Mouse (Mus musculus) midbrain, embryonic 13.5 days (tissue): ENCODE data around the gene Rps28. TPM values are rescaled to one million over a fixed set of nuclear protein-coding genes. Genes with fewer than 3 reads are reported as not detected.

Source experiments
- ATAC-seq: fragments of 200-750 bp; cut with Nextera tagmentation; 2 replicates; pipeline ENCODE4 v1.8.0; 2017; ENCODE audit warnings: mild to moderate bottlenecking, moderate TSS enrichment, moderate library complexity
- H3K27ac ChIP-seq: fragments of 300-500 bp; sonication (generic); 2 replicates; pipeline ENCODE4 v1.5.1; 2015; ENCODE audit warnings: inconsistent platforms, mild to moderate bottlenecking, moderate library complexity
- H3K27me3 ChIP-seq: fragments of 300-500 bp; sonication (generic); 2 replicates; pipeline ENCODE4 v1.6.1; 2015; ENCODE audit warnings: mild to moderate bottlenecking, inconsistent platforms
- H3K36me3 ChIP-seq: fragments of 300-500 bp; sonication (generic); 2 replicates; pipeline ENCODE4 v1.6.1; 2015; ENCODE audit warnings: mild to moderate bottlenecking, inconsistent platforms
- H3K4me1 ChIP-seq: fragments of 300-500 bp; sonication (generic); replicated peaks from 2 replicates; pipeline ENCODE4 v1.6.1; 2015; ENCODE audit warnings: inconsistent platforms
- H3K4me2 ChIP-seq: fragments of 300-500 bp; sonication (generic); replicated peaks from 2 replicates; pipeline ENCODE4 v1.6.1; 2015; ENCODE audit warnings: moderate library complexity, mild to moderate bottlenecking, inconsistent platforms
- H3K4me3 ChIP-seq: fragments of 300-500 bp; sonication (generic); replicated peaks from 2 replicates; pipeline ENCODE4 v1.5.1; 2015; ENCODE audit warnings: mild to moderate bottlenecking, inconsistent platforms
- H3K9ac ChIP-seq: fragments of 300-500 bp; sonication (generic); replicated peaks from 2 replicates; pipeline ENCODE4 v1.6.1; 2015; ENCODE audit warnings: mild to moderate bottlenecking, inconsistent platforms
- H3K9me3 ChIP-seq: fragments of 300-500 bp; sonication (generic); 2 replicates; pipeline ENCODE4 v1.6.1; 2016; ENCODE audit warnings: mild to moderate bottlenecking, inconsistent platforms
- WGBS: fragments of 180-500 bp; shearing (Covaris S2); methylation state at CpG from one replicate; pipeline ENCODE4 v1.1.7; 2015; 5-methylcytosine and 5-hydroxymethylcytosine counted together
- polyA plus RNA-seq: library from polyadenylated mRNA; unstranded; fragments of >200 nt; fragmentation: Nextera tagmentation; extraction: Ambion mirVana; gene quantifications from 2 replicates; pipeline ENCODE4 v1.2.1, GENCODE M21; 2015

Gene Rps28
- polyA plus RNA-seq, 1 experiment from 2014 or later = 704 TPM

- H3K36me3 ChIP-seq = no peaks in the 10 kb centered on the region
- 33% methylated on average over 4 of the region's 4 CpGs for WGBS
Measured at GRCm38 (mm10) chr17:33782067-33782466, 42.3 kb downstream of the Rps28 start.

GRCm38 (mm10) chr17:33781124-33781977, 43.0 kb downstream of the Rps28 start, which contains the start of gene Angptl4:
Gene Angptl4 (minus strand): TSS chr17:33781830.
- peak; percentile 84 for ATAC-seq
- 1% methylated on average over 50 of the region's 50 CpGs for WGBS
- H3K27ac ChIP-seq = 0 out of 2 replicates have a peak within 1 kb of the TSS, but pooled peaks have one; percentile 30

More at GRCm38 (mm10) chr17:33782067-33782466, 42.3 kb downstream of the Rps28 start:
- Histone ChIP-seq H3K4me2 (peak overlapping the region; percentile 90), H3K4me3 (peak overlapping the region; percentile 49), H3K27ac (no peak overlapping the region), H3K9me3 (no peaks in the 10 kb centered on the region), H3K27me3 (peaks cover 12% of the 10 kb centered on the region; the same call in 1 of the 2 replicates), H3K9ac (peak overlapping the region; percentile 67; the same call in 1 of the 2 replicates), H3K4me1 (peaks cover 22% of the 10 kb centered on the region)
- no peak for ATAC-seq

GRCm38 (mm10) chr17:33780431-33780830, 43.9 kb downstream of the Rps28 start:
- Histone ChIP-seq H3K4me3 (peak overlapping the region; percentile 49; the same call in 1 of the 2 replicates), H3K4me1 (peaks cover 22% of the 10 kb centered on the region), H3K9me3 (no peaks in the 10 kb centered on the region), H3K4me2 (peak overlapping the region; percentile 90), H3K27ac (no peak overlapping the region), H3K27me3 (peaks cover 12% of the 10 kb centered on the region; the same call in 1 of the 2 replicates), H3K9ac (0 out of 2 replicates have a peak overlapping the region, but pooled peaks have one; percentile 67), H3K36me3 (no peaks in the 10 kb centered on the region)
- 91% methylated on average over 5 of the region's 5 CpGs for WGBS
- no peak for ATAC-seq

More at GRCm38 (mm10) chr17:33781124-33781977, 43.0 kb downstream of the Rps28 start, which contains the start of gene Angptl4:
- H3K9ac ChIP-seq = peak within 1 kb of the TSS; percentile 67
- peaks cover 12% of the 10 kb centered on the region; the same call in 1 of the 2 replicates for H3K27me3 ChIP-seq
- H3K4me2 ChIP-seq = peak within 1 kb of the TSS; percentile 90
- peaks cover 22% of the 10 kb centered on the region for H3K4me1 ChIP-seq
- H3K9me3 ChIP-seq = no peaks in the 10 kb centered on the region
- H3K4me3 ChIP-seq = peak within 1 kb of the TSS; percentile 49
- H3K36me3 ChIP-seq = no peaks in the 10 kb centered on the region

GRCm38 (mm10) chr17:33779967-33780295, 44.4 kb downstream of the Rps28 start:
- WGBS = 95% methylated on average over 5 of the region's 5 CpGs
- no peak overlapping the region for H3K9ac ChIP-seq
- no peak overlapping the region for H3K27ac ChIP-seq
- peaks cover 12% of the 10 kb centered on the region; the same call in 1 of the 2 replicates for H3K27me3 ChIP-seq
- H3K4me3 ChIP-seq = no peak overlapping the region
- H3K4me1 ChIP-seq = peaks cover 22% of the 10 kb centered on the region
- H3K4me2 ChIP-seq = no peak overlapping the region
- H3K9me3 ChIP-seq = no peaks in the 10 kb centered on the region
- no peak for ATAC-seq
- no peaks in the 10 kb centered on the region for H3K36me3 ChIP-seq

- H3K4me2 ChIP-seq = no peak overlapping the region
- 64% methylated on average over 9 of the region's 9 CpGs for WGBS
- H3K9ac ChIP-seq = no peak overlapping the region
- no peak overlapping the region for H3K4me3 ChIP-seq
- peaks cover 12% of the 10 kb centered on the region; the same call in 1 of the 2 replicates for H3K27me3 ChIP-seq
- ATAC-seq = 0 out of 2 replicates have a peak, but pooled peaks have one; percentile 47
- H3K4me1 ChIP-seq = peaks cover 22% of the 10 kb centered on the region
- no peaks in the 10 kb centered on the region for H3K9me3 ChIP-seq
- H3K27ac ChIP-seq = no peak overlapping the region
- no peaks in the 10 kb centered on the region for H3K36me3 ChIP-seq
Measured at GRCm38 (mm10) chr17:33779271-33779966, 44.9 kb downstream of the Rps28 start.

- no peak overlapping the region for H3K4me3 ChIP-seq
- no peaks in the 10 kb centered on the region for H3K27me3 ChIP-seq
- no peak overlapping the region for H3K27ac ChIP-seq
- 93% methylated on average over 4 of the region's 4 CpGs for WGBS
- no peak overlapping the region for H3K9ac ChIP-seq
- H3K4me1 ChIP-seq = 0 out of 2 replicates have a peak, but pooled peaks cover 6% of the 10 kb centered on the region
- no peak for ATAC-seq
- H3K36me3 ChIP-seq = no peaks in the 10 kb centered on the region
- no peak overlapping the region for H3K4me2 ChIP-seq
- H3K9me3 ChIP-seq = no peaks in the 10 kb centered on the region
Measured at GRCm38 (mm10) chr17:33775287-33775686, 49.1 kb downstream of the Rps28 start.

- Histone ChIP-seq H3K27me3 (no peaks in the 10 kb centered on the region), H3K27ac (no peak overlapping the region), H3K36me3 (no peaks in the 10 kb centered on the region), H3K4me2 (no peak overlapping the region), H3K4me1 (0 out of 2 replicates have a peak, but pooled peaks cover 6% of the 10 kb centered on the region), H3K9ac (no peak overlapping the region), H3K9me3 (no peaks in the 10 kb centered on the region), H3K4me3 (no peak overlapping the region)
- WGBS = 91% methylated on average over 8 of the region's 8 CpGs
- no peak for ATAC-seq
Measured at GRCm38 (mm10) chr17:33774573-33775155, 49.7 kb downstream of the Rps28 start.

- 0 out of 2 replicates have a peak, but pooled peaks cover 1% of the 10 kb centered on the region for H3K4me1 ChIP-seq
- no peak for ATAC-seq
- no peaks in the 10 kb centered on the region for H3K36me3 ChIP-seq
- H3K27ac ChIP-seq = no peak overlapping the region
- no peak overlapping the region for H3K4me2 ChIP-seq
- H3K4me3 ChIP-seq = no peak overlapping the region
- 91% methylated on average over 6 of the region's 6 CpGs for WGBS
- H3K27me3 ChIP-seq = no peaks in the 10 kb centered on the region
- no peaks in the 10 kb centered on the region for H3K9me3 ChIP-seq
- H3K9ac ChIP-seq = no peak overlapping the region
Measured at GRCm38 (mm10) chr17:33773871-33774572, 50.3 kb downstream of the Rps28 start.

- Histone ChIP-seq H3K27ac (no peak overlapping the region), H3K9me3 (no peaks in the 10 kb centered on the region), H3K4me3 (no peak overlapping the region), H3K4me1 (no peaks in the 10 kb centered on the region), H3K4me2 (no peak overlapping the region), H3K9ac (no peak overlapping the region), H3K27me3 (no peaks in the 10 kb centered on the region), H3K36me3 (no peaks in the 10 kb centered on the region)
- no peak for ATAC-seq
- 82% methylated on average over 6 of the region's 6 CpGs for WGBS
Measured at GRCm38 (mm10) chr17:33773426-33773825, 50.9 kb downstream of the Rps28 start.

GRCm38 (mm10) chr17:33771617-33772016, 52.7 kb downstream of the Rps28 start:
- no peak overlapping the region for H3K4me2 ChIP-seq
- no peaks in the 10 kb centered on the region for H3K4me1 ChIP-seq
- no peak overlapping the region for H3K27ac ChIP-seq
- H3K9me3 ChIP-seq = no peaks in the 10 kb centered on the region
- H3K9ac ChIP-seq = no peak overlapping the region
- no peak for ATAC-seq
- WGBS = 90% methylated on average over 4 of the region's 4 CpGs
- H3K36me3 ChIP-seq = no peaks in the 10 kb centered on the region
- no peaks in the 10 kb centered on the region for H3K27me3 ChIP-seq
- H3K4me3 ChIP-seq = no peak overlapping the region
